Mouse (Mus musculus) G1E (cell line): ENCODE measurements around the gene Higd1b. TPM values are rescaled to one million over a fixed set of nuclear protein-coding genes. Genes with fewer than 3 reads are reported as not detected.

Experiments
- ATAC-seq: 2 replicates; pipeline ENCODE4 v1.8.0; 2016; ENCODE audit warnings: mild to moderate bottlenecking; ENCODE audit not compliant: insufficient number of reproducible peaks, poor library complexity, low FRiP score, severe bottlenecking; ENCODE audit errors: extremely low read depth
- DNase-seq: peaks from one replicate; pipeline ENCODE4 v3.0.0; 2012; ENCODE audit warnings: low spot score
- H3K27me3 ChIP-seq: 2 replicates; pipeline ENCODE4 v1.6.1; 2012; ENCODE audit warnings: mild to moderate bottlenecking, low read length, inconsistent platforms; ENCODE audit not compliant: insufficient read depth
- H3K36me3 ChIP-seq: replicated peaks from 2 replicates; pipeline ENCODE3; 2012; ENCODE audit warnings: mild to moderate bottlenecking, inconsistent platforms
- H3K4me1 ChIP-seq: 2 replicates; pipeline ENCODE4 v1.6.1; 2012; ENCODE audit warnings: low read depth, low read length, inconsistent platforms, mixed read lengths; ENCODE audit not compliant: insufficient read depth
- H3K4me3 ChIP-seq: 2 replicates; pipeline ENCODE4 v1.5.1; 2012; ENCODE audit warnings: low read depth, mild to moderate bottlenecking, inconsistent platforms, low read length, moderate library complexity, mixed read lengths
- H3K9me3 ChIP-seq: replicated peaks from 2 replicates; pipeline ENCODE4 v1.6.1; 2012; ENCODE audit warnings: inconsistent platforms
- CTCF ChIP-seq: IDR thresholded peaks from 2 replicates; pipeline ENCODE4 v1.5.1; 2012; ENCODE audit warnings: low read depth, low read length, inconsistent platforms, mixed read lengths
- GATA1 ChIP-seq: IDR thresholded peaks from 2 replicates; pipeline ENCODE4 v1.6.1; 2012; ENCODE audit warnings: borderline replicate concordance, low read length, inconsistent platforms, mixed read lengths
- GATA2 ChIP-seq: IDR thresholded peaks from 2 replicates; pipeline ENCODE4 v1.6.1; 2012; ENCODE audit warnings: low read depth, low read length, inconsistent platforms, borderline replicate concordance
- POLR2AphosphoS5 ChIP-seq: IDR thresholded peaks from 2 replicates; pipeline ENCODE4 v1.6.1; 2012; ENCODE audit warnings: low read depth, low read length, inconsistent platforms; ENCODE audit not compliant: insufficient replicate concordance
- TAL1 ChIP-seq: conservative IDR thresholded peaks from 2 replicates; pipeline ENCODE4 v1.6.1; 2012; ENCODE audit warnings: low read depth, low read length, inconsistent platforms, mixed read lengths
- polyA plus RNA-seq: library from polyadenylated mRNA; stranded (reverse); fragments of >175 nt; gene quantifications from 2 replicates; pipeline ENCODE4 v1.2.3, GENCODE M21; 2012
- total RNA-seq, 2 experiments: library from RNA; stranded (forward) in 1 of 2; stranded (reverse) in 1 of 2; fragments of 200-1000 nt in 1 of 2; fragments of >200 nt in 1 of 2; fragmentation: Nextera tagmentation in 1 of 2; gene quantifications; 2 replicates each; pipeline ENCODE4 v1.2.3; 2014 to 2017

Gene Higd1b
- total and polyA plus RNA-seq, 3 experiments: not detected

DNA sequence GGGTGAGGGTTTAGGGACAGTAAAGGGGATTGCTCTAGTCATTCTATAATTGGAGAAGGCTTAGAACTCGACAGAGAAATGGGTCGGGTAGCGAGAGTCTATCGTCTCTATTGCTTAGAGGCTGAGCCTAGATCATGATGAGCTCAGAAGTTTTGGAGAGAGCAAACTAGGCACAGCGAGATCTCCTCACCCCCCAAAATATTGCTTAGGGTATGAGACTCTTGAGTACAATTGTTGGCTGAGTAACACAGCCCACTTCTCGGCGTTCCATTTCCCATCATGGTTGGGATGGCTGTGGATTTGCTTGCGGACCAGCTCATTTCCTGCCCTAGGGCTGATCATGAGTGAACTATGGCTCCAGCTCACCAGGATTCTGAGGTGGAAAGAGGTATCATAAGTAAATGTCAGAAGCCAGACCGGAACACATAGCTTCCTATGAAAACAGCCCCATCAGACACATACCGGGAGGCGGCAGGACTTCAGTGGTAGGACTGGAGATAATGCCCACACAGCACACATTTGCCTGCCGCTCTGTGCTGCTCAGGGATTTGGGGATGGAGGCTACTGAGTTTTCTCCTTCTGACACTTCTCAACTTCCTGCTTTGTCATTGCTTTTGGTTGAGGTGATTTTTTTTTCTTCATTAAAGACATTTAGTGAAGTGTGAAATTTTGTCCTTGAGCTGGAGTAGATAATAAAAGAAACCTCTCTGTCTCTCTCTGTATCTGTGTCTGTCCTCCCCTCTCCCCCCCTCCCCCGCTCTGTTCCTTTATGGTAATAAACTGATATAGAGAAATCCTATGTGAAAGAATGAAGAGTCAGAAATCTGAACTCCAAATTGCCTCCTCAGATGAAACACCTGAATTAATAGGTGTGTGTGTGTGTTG lies 45.9 kb downstream of the Higd1b start:
- H3K36me3 ChIP-seq: peaks cover 29% of the 10 kb centered on the region
- peak overlapping the region; percentile 84 for H3K4me3 ChIP-seq
- ATAC-seq: no peak; the same call in 1 of the 2 replicates
- no peak for TF ChIP-seq TAL1
- no peak for TF ChIP-seq POLR2AphosphoS5
- TF ChIP-seq CTCF: no peak
- no peak for TF ChIP-seq GATA1
- no peak for TF ChIP-seq GATA2
- H3K9me3 ChIP-seq: no peaks in the 10 kb centered on the region
- peaks cover 28% of the 10 kb centered on the region for H3K4me1 ChIP-seq
- DNase-seq: no peak
- H3K27me3 ChIP-seq: peaks cover 37% of the 10 kb centered on the region

DNA sequence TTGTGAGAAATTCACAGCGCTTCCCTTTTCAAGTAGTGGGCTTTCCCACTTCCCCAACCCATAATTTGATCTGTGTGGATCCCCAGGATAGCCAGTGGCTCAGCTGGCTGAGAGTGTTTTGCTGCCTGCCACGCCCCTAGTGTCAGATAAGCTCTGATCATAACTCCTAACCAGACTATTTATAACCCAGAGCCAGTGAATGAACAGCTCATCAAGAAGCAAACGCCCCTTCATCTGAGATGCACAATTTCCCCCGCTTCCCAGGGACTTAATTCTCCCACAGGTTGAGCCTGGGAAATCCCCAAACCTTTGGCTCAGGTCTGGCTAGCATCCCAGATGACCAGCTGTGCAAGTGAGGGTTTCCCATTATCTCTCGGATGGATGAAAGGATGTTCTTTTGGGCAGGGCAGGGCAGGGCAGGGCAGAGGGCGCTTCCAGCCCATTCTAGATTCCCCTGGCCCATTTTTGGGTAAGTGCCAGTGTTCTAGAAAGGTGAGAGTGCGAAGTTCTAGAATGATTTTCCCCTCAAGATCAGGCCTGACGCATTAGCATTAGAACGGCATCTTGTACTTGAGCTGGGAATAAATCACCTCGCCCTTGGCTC lies 49.1 kb downstream of the Higd1b start, which contains the start of gene Fam187a:
TSS of gene Fam187a (plus strand) at position 554 of the 604 bp plus-strand sequence.
- ATAC-seq (no peak), DNase-seq (no peak)
- Histone ChIP-seq H3K27me3 (peaks cover 66% of the 10 kb centered on the region), H3K9me3 (no peaks in the 10 kb centered on the region), H3K36me3 (no peaks in the 10 kb centered on the region), H3K4me3 (no peak within 1 kb of the TSS), H3K4me1 (peaks cover 16% of the 10 kb centered on the region)
- TF ChIP-seq POLR2AphosphoS5: no peak
- no peak for TF ChIP-seq TAL1
- no peak for TF ChIP-seq CTCF
- no peak for TF ChIP-seq GATA1

DNA sequence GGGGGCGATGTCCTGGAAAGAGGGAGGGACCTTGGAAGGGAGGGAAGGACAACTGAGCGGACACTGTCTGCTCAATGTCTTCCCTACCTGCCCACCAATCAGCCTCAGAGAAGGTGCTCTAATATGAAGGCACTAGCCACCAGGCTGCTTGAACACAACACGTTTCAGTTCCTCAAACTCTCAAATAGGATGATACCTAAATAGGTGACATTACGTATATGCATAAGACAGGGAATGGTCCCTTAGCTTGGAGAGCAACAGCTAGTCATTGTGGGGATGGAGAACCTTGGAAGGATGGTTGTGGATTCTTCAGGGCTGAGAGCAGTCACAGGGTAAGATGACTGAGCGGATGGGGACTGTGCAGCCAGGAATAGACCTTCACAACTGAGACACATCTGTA lies 51.8 kb downstream of the Higd1b start:
- DNase-seq (no peak), ATAC-seq (no peak)
- H3K4me3 ChIP-seq: no peak overlapping the region
- peaks cover 72% of the 10 kb centered on the region for H3K27me3 ChIP-seq
- TF ChIP-seq GATA2: no peak
- no peak for TF ChIP-seq POLR2AphosphoS5
- no peak for TF ChIP-seq CTCF
- TF ChIP-seq GATA1: no peak
- no peak for TF ChIP-seq TAL1
- no peaks in the 10 kb centered on the region for H3K36me3 ChIP-seq
- peaks cover 3% of the 10 kb centered on the region; the same call in 1 of the 2 replicates for H3K4me1 ChIP-seq
- H3K9me3 ChIP-seq: no peaks in the 10 kb centered on the region

Other genes starting within 250 kb of the Higd1b start
- not detected in 2 replicates for gene Fzd2, start 231.5 kb upstream of the Higd1b start, total RNA-seq (2014; fragmentation: Nextera tagmentation)
- 0.06 TPM in 1 of 2 replicates, not detected in the other for gene Fzd2, start 231.5 kb upstream of the Higd1b start, total RNA-seq (2017)
- gene Fzd2, start 231.5 kb upstream of the Higd1b start, polyA plus RNA-seq: 0.02 TPM in 1 of 2 replicates, not detected in the other
- gene Meioc, start 172.1 kb upstream of the Higd1b start, total RNA-seq (2014; fragmentation: Nextera tagmentation): not detected in 2 replicates
- gene Meioc, start 172.1 kb upstream of the Higd1b start, total RNA-seq (2017): 0.05 TPM in 1 of 2 replicates, not detected in the other
- gene Meioc, start 172.1 kb upstream of the Higd1b start, polyA plus RNA-seq: not detected in 2 replicates
- gene Ccdc43, start 138.1 kb upstream of the Higd1b start, total RNA-seq (2014; fragmentation: Nextera tagmentation): 27.3 and 32.0 TPM in 2 replicates
- gene Ccdc43, start 138.1 kb upstream of the Higd1b start, total RNA-seq (2017): 38.7 and 43.6 TPM in 2 replicates
- gene Ccdc43, start 138.1 kb upstream of the Higd1b start, polyA plus RNA-seq: 8.4 and 10.5 TPM in 2 replicates
- not detected in 2 replicates for gene Adam11, start 74.4 kb upstream of the Higd1b start, total RNA-seq (2014; fragmentation: Nextera tagmentation)
- 0.06 and 0.22 TPM in 2 replicates for gene Adam11, start 74.4 kb upstream of the Higd1b start, total RNA-seq (2017)
- not detected in 2 replicates for gene Adam11, start 74.4 kb upstream of the Higd1b start, polyA plus RNA-seq
- gene Gjc1, start 16.1 kb upstream of the Higd1b start, total RNA-seq (2014; fragmentation: Nextera tagmentation): not detected in 2 replicates
- gene Gjc1, start 16.1 kb upstream of the Higd1b start, total RNA-seq (2017): 0.11 and 0.12 TPM in 2 replicates
- gene Gjc1, start 16.1 kb upstream of the Higd1b start, polyA plus RNA-seq: not detected in 2 replicates
- gene Eftud2, start 45.1 kb downstream of the Higd1b start, total RNA-seq (2014; fragmentation: Nextera tagmentation): 109 and 134 TPM in 2 replicates
- gene Eftud2, start 45.1 kb downstream of the Higd1b start, total RNA-seq (2017): 171 and 175 TPM in 2 replicates
- 257 and 335 TPM in 2 replicates for gene Eftud2, start 45.1 kb downstream of the Higd1b start, polyA plus RNA-seq
- gene Ccdc103, start 45.4 kb downstream of the Higd1b start, total RNA-seq (2014; fragmentation: Nextera tagmentation): 0.87 TPM in 1 of 2 replicates, not detected in the other
- 0.23 and 0.87 TPM in 2 replicates for gene Ccdc103, start 45.4 kb downstream of the Higd1b start, total RNA-seq (2017)
- gene Ccdc103, start 45.4 kb downstream of the Higd1b start, polyA plus RNA-seq: 0.09 TPM in 1 of 2 replicates, not detected in the other
- not detected in 2 replicates for gene Fam187a, start 49.3 kb downstream of the Higd1b start, total RNA-seq (2014; fragmentation: Nextera tagmentation)
- gene Fam187a, start 49.3 kb downstream of the Higd1b start, total RNA-seq (2017): 0.16 TPM in 1 of 2 replicates, not detected in the other
- not detected in 2 replicates for gene Fam187a, start 49.3 kb downstream of the Higd1b start, polyA plus RNA-seq
- gene Gfap, start 65.1 kb downstream of the Higd1b start, total RNA-seq (2014; fragmentation: Nextera tagmentation): not detected in 2 replicates
- gene Gfap, start 65.1 kb downstream of the Higd1b start, total RNA-seq (2017): 0.06 TPM in 1 of 2 replicates, not detected in the other
- not detected in 2 replicates for gene Gfap, start 65.1 kb downstream of the Higd1b start, polyA plus RNA-seq
- gene Kif18b, start 89.3 kb downstream of the Higd1b start, total RNA-seq (2014; fragmentation: Nextera tagmentation): 58.4 and 76.2 TPM in 2 replicates
- 25.5 and 28.1 TPM in 2 replicates for gene Kif18b, start 89.3 kb downstream of the Higd1b start, total RNA-seq (2017)
- 35.3 and 42.6 TPM in 2 replicates for gene Kif18b, start 89.3 kb downstream of the Higd1b start, polyA plus RNA-seq
- not detected in 2 replicates for gene C1ql1, start 110.8 kb downstream of the Higd1b start, total RNA-seq (2014; fragmentation: Nextera tagmentation)
- gene C1ql1, start 110.8 kb downstream of the Higd1b start, total RNA-seq (2017): not detected in 2 replicates
- not detected in 2 replicates for gene C1ql1, start 110.8 kb downstream of the Higd1b start, polyA plus RNA-seq
- gene Nmt1, start 192.3 kb downstream of the Higd1b start, total RNA-seq (2014; fragmentation: Nextera tagmentation): 54.2 and 83.8 TPM in 2 replicates
- 40.0 and 51.2 TPM in 2 replicates for gene Nmt1, start 192.3 kb downstream of the Higd1b start, total RNA-seq (2017)
- gene Nmt1, start 192.3 kb downstream of the Higd1b start, polyA plus RNA-seq: 5.9 and 9.2 TPM in 2 replicates
- gene Dcakd, start 192.5 kb downstream of the Higd1b start, total RNA-seq (2014; fragmentation: Nextera tagmentation): 87.1 and 95.3 TPM in 2 replicates
- gene Dcakd, start 192.5 kb downstream of the Higd1b start, total RNA-seq (2017): 31.1 and 36.4 TPM in 2 replicates
- gene Dcakd, start 192.5 kb downstream of the Higd1b start, polyA plus RNA-seq: 191 and 199 TPM in 2 replicates